Mouse (Mus musculus): ENCODE measurements around the gene Nf2. TPM values are rescaled to one million over a fixed set of nuclear protein-coding genes. Genes with fewer than 3 reads are reported as not detected.

The Nf2 gene
- polyA plus RNA-seq, 1 experiment from 2014 or later: 16.0 TPM

DNA sequence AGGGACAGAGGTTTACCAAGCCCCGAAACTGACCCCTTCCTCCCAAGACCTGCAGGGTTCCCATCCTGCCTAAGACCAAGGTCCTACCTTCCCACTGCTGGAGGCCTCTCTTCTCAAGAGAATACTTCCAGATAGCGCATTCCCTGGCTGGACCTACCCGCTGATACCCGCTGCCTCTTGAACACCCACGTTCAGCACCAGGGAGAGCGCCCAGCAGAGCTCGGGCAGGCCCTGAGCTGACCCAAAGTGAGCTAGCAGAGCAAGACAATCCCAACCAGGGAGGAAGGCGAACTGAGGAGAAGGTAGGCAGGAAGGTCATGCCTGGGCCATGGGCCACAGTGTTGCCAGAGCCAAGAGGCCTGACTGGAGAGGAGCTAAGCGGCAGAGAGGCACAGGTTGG, 99.1 kb downstream of the Nf2 start:
- no peak overlapping the region for H3K4me3 ChIP-seq (ENCODE audit: low read depth, low read length)
- TF ChIP-seq CTCF (IDR thresholded peaks at IDR 0.05; ENCODE audit: low read depth): no peak
- 0 out of 2 replicates have a peak, but pooled peaks have one; percentile 17 for ATAC-seq
- H3K27me3 ChIP-seq (replicated peaks; ENCODE audit: control insufficient read depth, insufficient read depth, low read length): peaks cover 55% of the 10 kb centered on the region
- H3K9ac ChIP-seq (ENCODE audit: low read depth, low read length): no peak overlapping the region
- no peak overlapping the region for H3K4me2 ChIP-seq (replicated peaks; ENCODE audit: low read depth)
- H3K27ac ChIP-seq (ENCODE audit: low read depth, low read length): no peak overlapping the region
- no peaks in the 10 kb centered on the region for H3K36me3 ChIP-seq (ENCODE audit: control insufficient read depth, insufficient read depth)
- H3K9me3 ChIP-seq (ENCODE audit: control insufficient read depth): no peaks in the 10 kb centered on the region
- no peaks in the 10 kb centered on the region for H3K4me1 ChIP-seq (replicated peaks; ENCODE audit: control insufficient read depth, insufficient read depth, low read length)
- WGBS: 4% methylated on average over 9 of the region's 9 CpGs

DNA sequence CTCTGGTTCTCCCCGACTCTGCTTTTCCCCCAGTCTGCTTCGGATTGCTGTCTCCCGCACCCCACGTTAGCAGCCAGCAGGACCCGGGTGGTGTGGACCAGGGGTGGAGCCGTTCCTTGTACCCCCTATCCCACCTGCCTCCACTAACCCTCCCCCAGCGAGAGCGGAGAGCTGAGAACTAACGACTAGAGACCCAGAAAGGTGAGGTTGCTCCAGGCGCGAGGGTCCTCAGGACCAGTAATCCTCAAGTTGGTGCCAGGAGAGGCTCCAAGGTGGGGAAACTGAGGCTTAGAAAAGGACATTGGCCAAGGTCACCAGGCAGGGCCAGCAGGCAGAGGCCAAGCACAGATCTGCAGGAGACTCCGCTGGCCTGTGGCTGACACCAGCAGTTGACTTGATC, 102.1 kb downstream of the Nf2 start:
- Histone ChIP-seq H3K36me3 (ENCODE audit: control insufficient read depth, insufficient read depth) (no peaks in the 10 kb centered on the region), H3K9ac (ENCODE audit: low read depth, low read length) (no peak overlapping the region), H3K9me3 (ENCODE audit: control insufficient read depth) (no peaks in the 10 kb centered on the region), H3K4me2 (replicated peaks; ENCODE audit: low read depth) (peak overlapping the region; percentile 87), H3K27me3 (replicated peaks; ENCODE audit: control insufficient read depth, insufficient read depth, low read length) (peaks cover 68% of the 10 kb centered on the region), H3K4me3 (ENCODE audit: low read depth, low read length) (peak overlapping the region; percentile 51), H3K4me1 (replicated peaks; ENCODE audit: control insufficient read depth, insufficient read depth, low read length) (no peaks in the 10 kb centered on the region), H3K27ac (ENCODE audit: low read depth, low read length) (no peak overlapping the region)
- no peak for ATAC-seq
- WGBS: under 1% methylated on average over 12 of the region's 12 CpGs
- TF ChIP-seq CTCF (IDR thresholded peaks at IDR 0.05; ENCODE audit: low read depth): no peak

GRCm38 (mm10) chr11:4746733-4747132, 102.6 kb downstream of the Nf2 start, which contains the start of gene Cabp7:
Cabp7 (minus strand) TSS chr11:4746778.
- TF ChIP-seq CTCF (IDR thresholded peaks at IDR 0.05; ENCODE audit: low read depth): no peak
- peak within 1 kb of the TSS; percentile 87 for H3K4me2 ChIP-seq (replicated peaks; ENCODE audit: low read depth)
- 1% methylated on average over 25 of the region's 73 CpGs for WGBS
- H3K9ac ChIP-seq (ENCODE audit: low read depth, low read length): no peak within 1 kb of the TSS
- H3K4me3 ChIP-seq (ENCODE audit: low read depth, low read length): peak within 1 kb of the TSS; percentile 51
- H3K9me3 ChIP-seq (ENCODE audit: control insufficient read depth): no peaks in the 10 kb centered on the region
- H3K27me3 ChIP-seq (replicated peaks; ENCODE audit: control insufficient read depth, insufficient read depth, low read length): peaks cover 70% of the 10 kb centered on the region
- H3K36me3 ChIP-seq (ENCODE audit: control insufficient read depth, insufficient read depth): no peaks in the 10 kb centered on the region
- no peak within 1 kb of the TSS for H3K27ac ChIP-seq (ENCODE audit: low read depth, low read length)
- no peaks in the 10 kb centered on the region for H3K4me1 ChIP-seq (replicated peaks; ENCODE audit: control insufficient read depth, insufficient read depth, low read length)
- no peak for ATAC-seq

DNA sequence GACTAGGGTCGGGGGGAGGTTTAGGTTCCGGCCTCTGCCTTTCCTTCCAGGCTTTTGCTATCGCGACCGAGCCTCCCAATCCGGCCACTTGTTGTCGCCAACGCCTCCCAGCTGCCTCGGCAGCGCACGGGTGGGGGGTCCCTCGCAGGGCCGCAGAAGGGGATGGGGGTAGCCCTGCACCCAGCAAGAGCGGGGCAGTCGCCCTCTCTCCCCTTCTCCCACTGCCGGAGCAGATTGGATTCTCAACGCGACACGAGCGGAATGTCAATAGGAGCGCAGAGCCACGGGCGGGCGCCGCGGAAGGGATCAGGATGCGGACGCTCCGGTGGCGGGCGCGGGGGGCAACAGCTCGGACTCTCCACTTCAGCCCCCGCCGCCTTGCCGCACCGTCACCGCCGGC, 103.4 kb downstream of the Nf2 start:
- Histone ChIP-seq H3K9me3 (ENCODE audit: control insufficient read depth) (no peaks in the 10 kb centered on the region), H3K9ac (ENCODE audit: low read depth, low read length) (no peak overlapping the region), H3K4me1 (replicated peaks; ENCODE audit: control insufficient read depth, insufficient read depth, low read length) (no peaks in the 10 kb centered on the region), H3K4me2 (replicated peaks; ENCODE audit: low read depth) (peak overlapping the region; percentile 87), H3K4me3 (ENCODE audit: low read depth, low read length) (peak overlapping the region; percentile 51), H3K27me3 (replicated peaks; ENCODE audit: control insufficient read depth, insufficient read depth, low read length) (peaks cover 68% of the 10 kb centered on the region), H3K36me3 (ENCODE audit: control insufficient read depth, insufficient read depth) (no peaks in the 10 kb centered on the region), H3K27ac (ENCODE audit: low read depth, low read length) (no peak overlapping the region)
- 0% methylated on average over 35 of the region's 39 CpGs for WGBS
- TF ChIP-seq CTCF (IDR thresholded peaks at IDR 0.05; ENCODE audit: low read depth): no peak
- ATAC-seq: no peak

GRCm38 (mm10) chr11:4744691-4745090, 104.6 kb downstream of the Nf2 start:
- no peak overlapping the region for H3K4me3 ChIP-seq (ENCODE audit: low read depth, low read length)
- no peaks in the 10 kb centered on the region for H3K4me1 ChIP-seq (replicated peaks; ENCODE audit: control insufficient read depth, insufficient read depth, low read length)
- peaks cover 60% of the 10 kb centered on the region for H3K27me3 ChIP-seq (replicated peaks; ENCODE audit: control insufficient read depth, insufficient read depth, low read length)
- H3K4me2 ChIP-seq (replicated peaks; ENCODE audit: low read depth): no peak overlapping the region
- no peak for TF ChIP-seq CTCF (IDR thresholded peaks at IDR 0.05; ENCODE audit: low read depth)
- no peaks in the 10 kb centered on the region for H3K9me3 ChIP-seq (ENCODE audit: control insufficient read depth)
- no peaks in the 10 kb centered on the region for H3K36me3 ChIP-seq (ENCODE audit: control insufficient read depth, insufficient read depth)
- ATAC-seq: no peak
- H3K9ac ChIP-seq (ENCODE audit: low read depth, low read length): no peak overlapping the region
- no peak overlapping the region for H3K27ac ChIP-seq (ENCODE audit: low read depth, low read length)
- WGBS: 74% methylated on average over 6 of the region's 6 CpGs

GRCm38 (mm10) chr11:4740785-4741184, 108.6 kb downstream of the Nf2 start:
- no peak overlapping the region for H3K4me2 ChIP-seq (replicated peaks; ENCODE audit: low read depth)
- no peak for TF ChIP-seq CTCF (IDR thresholded peaks at IDR 0.05; ENCODE audit: low read depth)
- H3K4me1 ChIP-seq (replicated peaks; ENCODE audit: control insufficient read depth, insufficient read depth, low read length): no peaks in the 10 kb centered on the region
- no peak overlapping the region for H3K4me3 ChIP-seq (ENCODE audit: low read depth, low read length)
- H3K36me3 ChIP-seq (ENCODE audit: control insufficient read depth, insufficient read depth): peaks cover 5% of the 10 kb centered on the region; the same call in 1 of the 2 replicates
- H3K27me3 ChIP-seq (replicated peaks; ENCODE audit: control insufficient read depth, insufficient read depth, low read length): peaks cover 24% of the 10 kb centered on the region
- H3K27ac ChIP-seq (ENCODE audit: low read depth, low read length): no peak overlapping the region
- H3K9me3 ChIP-seq (ENCODE audit: control insufficient read depth): no peaks in the 10 kb centered on the region
- no peak overlapping the region for H3K9ac ChIP-seq (ENCODE audit: low read depth, low read length)
- ATAC-seq: no peak
- 42% methylated on average over 5 of the region's 5 CpGs for WGBS

GRCm38 (mm10) chr11:4738719-4739118, 110.6 kb downstream of the Nf2 start:
- no peaks in the 10 kb centered on the region for H3K4me1 ChIP-seq (replicated peaks; ENCODE audit: control insufficient read depth, insufficient read depth, low read length)
- no peak overlapping the region for H3K9ac ChIP-seq (ENCODE audit: low read depth, low read length)
- no peak for TF ChIP-seq CTCF (IDR thresholded peaks at IDR 0.05; ENCODE audit: low read depth)
- no peak overlapping the region for H3K4me2 ChIP-seq (replicated peaks; ENCODE audit: low read depth)
- peaks cover 3% of the 10 kb centered on the region; the same call in 1 of the 2 replicates for H3K27me3 ChIP-seq (replicated peaks; ENCODE audit: control insufficient read depth, insufficient read depth, low read length)
- no peak for ATAC-seq
- WGBS: 89% methylated on average over 16 of the region's 16 CpGs
- H3K9me3 ChIP-seq (ENCODE audit: control insufficient read depth): no peaks in the 10 kb centered on the region
- no peak overlapping the region for H3K4me3 ChIP-seq (ENCODE audit: low read depth, low read length)
- H3K36me3 ChIP-seq (ENCODE audit: control insufficient read depth, insufficient read depth): peaks cover 5% of the 10 kb centered on the region; the same call in 1 of the 2 replicates
- no peak overlapping the region for H3K27ac ChIP-seq (ENCODE audit: low read depth, low read length)

Data from intestine, postnatal 0 days (tissue).